Mouse (Mus musculus) heart, adult 2 months (tissue): ENCODE results near the gene Pold4.

Experiments used
- CTCF ChIP-seq: fragments of 200-600 bp; IDR thresholded peaks from 2 replicates; pipeline ENCODE4 v1.8.1; 2022; ENCODE audit warnings: antibody characterized with exemption, mild to moderate bottlenecking, moderate library complexity
- EP300 ChIP-seq: fragments of 200-500 bp; IDR thresholded peaks from 2 replicates; pipeline ENCODE4 v1.6.1; 2011; ENCODE audit warnings: low read depth, low read length, control low read depth; ENCODE audit not compliant: insufficient read depth
- POLR2A ChIP-seq: fragments of 200-500 bp; IDR thresholded peaks from 2 replicates; pipeline ENCODE4 v1.6.1; 2011; ENCODE audit warnings: mild to moderate bottlenecking, low read depth, low read length, control low read depth; ENCODE audit not compliant: insufficient read depth

DNA sequence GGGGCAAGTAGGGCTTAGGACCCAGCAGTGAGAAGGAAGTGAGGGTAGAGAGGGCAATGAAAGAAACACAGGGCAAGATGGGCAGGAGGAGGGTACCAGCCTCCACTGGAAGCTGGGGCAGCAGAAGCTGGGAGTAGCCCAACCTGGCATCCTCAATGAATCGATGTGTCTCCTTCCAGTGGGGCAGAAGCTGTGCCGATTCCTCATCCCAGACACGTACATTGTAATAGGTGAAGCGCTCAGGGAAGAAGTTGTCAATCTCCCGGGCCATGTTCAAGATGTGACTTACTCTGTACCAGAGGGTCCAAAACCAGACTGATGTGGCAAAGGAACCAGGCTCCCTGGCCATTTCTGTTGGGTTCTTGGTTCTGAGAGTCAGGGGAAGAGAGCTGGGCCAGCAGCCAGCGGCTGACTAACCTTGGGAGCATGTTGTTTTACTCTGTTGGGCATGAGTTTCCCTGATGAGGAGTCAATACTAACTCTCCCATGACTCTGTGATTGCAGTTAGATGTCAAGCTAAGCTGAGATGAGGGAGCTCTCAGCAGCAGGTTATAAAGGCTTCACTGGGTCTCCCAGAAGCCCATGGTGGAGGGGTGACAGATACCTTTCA is 32.6 kb downstream of the Pold4 start:
- TF ChIP-seq POLR2A (no peak), CTCF (no peak), EP300 (no peak)
